Comparison of ENCODE assay signal across 7 mouse cellular contexts in the genomic region with DNA sequence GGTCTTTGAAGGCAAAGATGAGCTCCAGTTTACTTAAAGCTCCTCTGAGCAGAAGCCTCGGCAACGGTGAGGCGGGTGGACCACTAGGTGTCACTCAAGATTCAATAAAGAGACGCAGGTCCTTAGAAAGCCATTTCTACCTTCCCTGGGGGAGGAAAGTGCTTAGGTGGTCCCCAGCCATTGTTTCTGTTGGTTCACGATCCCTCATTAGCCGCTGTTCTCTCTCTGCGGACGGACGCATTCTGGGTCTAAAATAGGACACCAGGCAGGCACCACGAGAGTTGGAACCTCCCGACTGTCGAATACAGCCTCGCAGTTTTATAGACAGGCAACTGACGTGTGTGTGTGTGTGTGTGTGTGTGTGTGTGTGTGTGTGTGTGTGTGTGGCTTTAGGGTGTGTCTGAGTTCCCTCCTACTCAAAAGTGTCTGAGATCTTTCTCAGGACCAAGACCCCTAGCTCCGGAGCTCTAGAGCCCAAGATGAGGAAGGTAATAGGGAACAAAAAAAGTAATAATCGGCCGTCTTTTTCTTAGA. TPM values are rescaled to one million over a fixed set of nuclear protein-coding genes. Genes with fewer than 3 reads are reported as not detected.
DNase-seq lines count a peak whose midpoint lies in the region; ATAC-seq lines count a peak whose summit lies in the region.

No protein-coding gene starts in this region.

- H3K4me3 ChIP-seq in limb, embryonic 10.5 days, result peak overlapping the region; percentile 42
- peak overlapping the region; percentile 11 for H3K4me3 ChIP-seq in midbrain, embryonic 13.5 days (replicated peaks)

- peaks cover 16% of the 10 kb centered on the region; the same call in 1 of the 2 replicates for H3K27me3 ChIP-seq in limb, embryonic 10.5 days (ENCODE audit: low read depth, poor library complexity, severe bottlenecking)
- no peaks in the 10 kb centered on the region for H3K27me3 ChIP-seq in midbrain, embryonic 13.5 days

- peak overlapping the region; percentile 42 for H3K4me2 ChIP-seq in midbrain, embryonic 13.5 days (replicated peaks)

- DNase-seq in adrenal gland, adult 18-20 months (ENCODE audit: low spot score in 2 of 2), result peak; percentile 37 to 46
- DNase-seq in embryo, embryonic 11.5 days (ENCODE audit: low read depth, low spot score), result peak; percentile 59
- peak; percentile 97 for DNase-seq in heart, adult 11 months
- peak; percentile 69 for DNase-seq in kidney, adult 11 months
- peak; percentile 69 for DNase-seq in limb, embryonic 10.5 days (ENCODE audit: low spot score)
- DNase-seq in spleen, adult 18-20 months, result peak; percentile 39 to 60

- H3K36me3 ChIP-seq in limb, embryonic 10.5 days, result no peaks in the 10 kb centered on the region
- no peaks in the 10 kb centered on the region for H3K36me3 ChIP-seq in midbrain, embryonic 13.5 days

- ATAC-seq in midbrain, embryonic 13.5 days, result peak; percentile 64

- 0 out of 2 replicates have a peak overlapping the region, but pooled peaks have one; percentile 36 for H3K9ac ChIP-seq in midbrain, embryonic 13.5 days (replicated peaks)

- peaks cover 12% of the 10 kb centered on the region for H3K4me1 ChIP-seq in limb, embryonic 10.5 days
- H3K4me1 ChIP-seq in midbrain, embryonic 13.5 days (replicated peaks), result peaks cover 16% of the 10 kb centered on the region

- H3K9me3 ChIP-seq in limb, embryonic 10.5 days (replicated peaks), result no peaks in the 10 kb centered on the region
- H3K9me3 ChIP-seq in midbrain, embryonic 13.5 days, result no peaks in the 10 kb centered on the region

- no peak overlapping the region for H3K27ac ChIP-seq in limb, embryonic 10.5 days
- H3K27ac ChIP-seq in midbrain, embryonic 13.5 days, result peak overlapping the region; percentile 76

- 18% methylated on average over 17 of the region's 17 CpGs for WGBS in limb, embryonic 10.5 days
- WGBS in midbrain, embryonic 13.5 days, result 17% methylated on average over 17 of the region's 17 CpGs

RNA-seq across cellular contexts. Expression of a gene that starts 47.0 kb away (rescaled TPM):
- 1 to 10 TPM; 1.6 to 9.1 TPM for total RNA-seq in adrenal gland, adult 18-20 months (2021)
- 0.35 and 0.48 TPM in 2 replicates for polyA plus RNA-seq in limb, embryonic 10.5 days (2016; fragmentation: Nextera tagmentation; extraction: Ambion mirVana)
- 8.7 and 9.4 TPM in 2 replicates for polyA plus RNA-seq in midbrain, embryonic 13.5 days (2015; fragmentation: Nextera tagmentation; extraction: Ambion mirVana)

Comparison
In these comparisons a context has a peak if more than half of its experiments do, and no peak if none do; other contexts are left out.
1. DNase-seq: peak in every context shown above with its lines; median percentile 97 in heart, adult 11 months; 69 in kidney, adult 11 months; 69 in limb, embryonic 10.5 days; 59 in embryo, embryonic 11.5 days; 50 in spleen, adult 18-20 months; 42 in adrenal gland, adult 18-20 months.